Mouse (Mus musculus) stomach, embryonic 14.5 days (tissue): ENCODE results near the gene Tmem33. TPM values are rescaled to one million over a fixed set of nuclear protein-coding genes. Genes with fewer than 3 reads are reported as not detected.

Experiments
- ATAC-seq: fragments of 200-750 bp; cut with Nextera tagmentation; 2 replicates; pipeline ENCODE4 v1.8.0; 2017; ENCODE audit warnings: low read depth, moderate TSS enrichment; ENCODE audit not compliant: insufficient number of reproducible peaks, insufficient read depth, low FRiP score
- H3K27ac ChIP-seq: fragments of 300-500 bp; sonication (generic); 2 replicates; pipeline ENCODE4 v1.5.1; 2014; ENCODE audit warnings: mild to moderate bottlenecking, low read length, moderate library complexity, mixed read lengths
- H3K27me3 ChIP-seq: fragments of 300-500 bp; sonication (generic); 2 replicates; pipeline ENCODE4 v1.6.1; 2014; ENCODE audit warnings: low read length, control low read depth, mixed read lengths; ENCODE audit not compliant: control insufficient read depth, insufficient read depth
- H3K36me3 ChIP-seq: fragments of 300-500 bp; sonication (generic); 2 replicates; pipeline ENCODE4 v1.6.1; 2014; ENCODE audit warnings: mild to moderate bottlenecking, control low read depth, low read length, moderate library complexity, mixed read lengths; ENCODE audit not compliant: control insufficient read depth, insufficient read depth
- H3K4me1 ChIP-seq: fragments of 300-500 bp; sonication (generic); 2 replicates; pipeline ENCODE4 v1.6.1; 2014; ENCODE audit warnings: low read length, control low read depth, mixed read lengths; ENCODE audit not compliant: control insufficient read depth, insufficient read depth
- H3K4me2 ChIP-seq: fragments of 300-500 bp; sonication (generic); replicated peaks from 2 replicates; pipeline ENCODE4 v1.6.1; 2014; ENCODE audit warnings: low read depth, low read length, control low read depth
- H3K4me3 ChIP-seq: fragments of 300-500 bp; sonication (generic); 2 replicates; pipeline ENCODE4 v1.5.1; 2014; ENCODE audit warnings: low read depth, low read length, control low read depth
- H3K9ac ChIP-seq: fragments of 300-500 bp; sonication (generic); replicated peaks from 2 replicates; pipeline ENCODE4 v1.6.1; 2014; ENCODE audit warnings: low read depth, mild to moderate bottlenecking, control low read depth, low read length, moderate library complexity, mixed read lengths
- H3K9me3 ChIP-seq: fragments of 300-500 bp; sonication (generic); 2 replicates; pipeline ENCODE4 v1.6.1; 2016; ENCODE audit warnings: low read depth, low read length, control low read depth; ENCODE audit not compliant: control insufficient read depth
- WGBS: fragments of 180-500 bp; shearing (Covaris S2); extraction: QIAGEN DNeasy Blood & Tissue Kit; methylation state at CpG from one replicate; pipeline ENCODE4 v1.1.7; 2014; 5-methylcytosine and 5-hydroxymethylcytosine counted together
- polyA plus RNA-seq: library from polyadenylated mRNA; unstranded; fragments of >200 nt; fragmentation: Nextera tagmentation; extraction: Ambion mirVana; gene quantifications from 2 replicates; pipeline ENCODE4 v1.2.1, GENCODE M21; 2014

Tmem33 gene
- polyA plus RNA-seq, 1 experiment from 2014 or later: 79.1 TPM

DNA sequence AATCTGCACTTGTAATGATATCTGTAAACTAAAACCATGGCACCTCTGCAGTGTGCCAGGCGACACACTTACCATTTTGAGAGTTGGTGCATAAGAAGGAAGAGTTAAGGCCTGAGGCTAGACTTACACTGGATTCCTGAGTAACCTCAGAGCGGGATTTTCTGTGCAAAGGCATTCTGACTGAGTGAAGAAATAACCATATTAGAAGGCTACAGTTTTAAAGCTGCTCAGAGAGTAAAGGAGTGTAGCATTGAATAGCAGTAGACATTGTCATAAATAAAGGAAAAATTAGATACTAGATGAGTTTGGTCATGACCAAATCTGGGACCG, 52.1 kb downstream of the Tmem33 start:
- 89% methylated on average over 3 of the region's 3 CpGs for WGBS
- Histone ChIP-seq H3K4me2 (no peak overlapping the region), H3K27me3 (no peaks in the 10 kb centered on the region), H3K36me3 (peaks cover 9% of the 10 kb centered on the region; the same call in 1 of the 2 replicates), H3K4me1 (0 out of 2 replicates have a peak, but pooled peaks cover 4% of the 10 kb centered on the region), H3K9me3 (no peaks in the 10 kb centered on the region), H3K27ac (no peak overlapping the region), H3K9ac (no peak overlapping the region), H3K4me3 (no peak overlapping the region)
- no peak for ATAC-seq

DNA sequence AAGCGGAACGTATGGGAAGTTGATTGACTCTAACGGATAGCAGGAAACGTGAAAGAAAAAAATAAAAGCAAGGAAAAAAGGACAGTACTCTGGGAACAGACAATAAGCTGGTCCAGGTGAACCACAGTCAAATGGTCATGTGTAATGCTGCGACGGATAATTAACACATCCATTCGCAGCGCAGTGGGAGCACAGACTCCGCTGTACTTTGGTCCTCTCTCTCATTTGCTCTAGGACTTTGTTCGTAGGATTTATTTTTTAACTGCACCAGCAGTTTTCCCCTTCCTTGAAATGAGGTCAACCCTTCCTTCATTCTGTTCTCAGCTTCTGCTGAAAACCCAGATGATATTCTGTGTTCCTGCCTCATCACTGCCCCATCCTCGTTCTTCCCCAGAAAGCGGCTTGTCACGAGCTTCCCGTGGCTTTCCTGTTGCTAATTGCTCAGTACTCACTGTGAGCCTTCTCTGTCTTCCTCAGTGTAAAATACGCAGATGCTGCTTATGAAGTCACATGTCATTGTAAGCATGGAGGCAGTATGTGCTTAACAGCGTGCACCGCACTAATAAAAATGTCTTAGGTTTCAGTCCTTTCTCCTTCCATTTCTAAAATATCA, 61.4 kb downstream of the Tmem33 start:
- H3K4me2 ChIP-seq: no peak overlapping the region
- no peak overlapping the region for H3K4me3 ChIP-seq
- ATAC-seq: no peak
- no peak overlapping the region for H3K9ac ChIP-seq
- peaks cover 3% of the 10 kb centered on the region; the same call in 1 of the 2 replicates for H3K36me3 ChIP-seq
- H3K27me3 ChIP-seq: no peaks in the 10 kb centered on the region
- WGBS: 85% methylated on average over 17 of the region's 17 CpGs
- no peaks in the 10 kb centered on the region for H3K9me3 ChIP-seq
- no peaks in the 10 kb centered on the region for H3K4me1 ChIP-seq
- no peak overlapping the region for H3K27ac ChIP-seq

DNA sequence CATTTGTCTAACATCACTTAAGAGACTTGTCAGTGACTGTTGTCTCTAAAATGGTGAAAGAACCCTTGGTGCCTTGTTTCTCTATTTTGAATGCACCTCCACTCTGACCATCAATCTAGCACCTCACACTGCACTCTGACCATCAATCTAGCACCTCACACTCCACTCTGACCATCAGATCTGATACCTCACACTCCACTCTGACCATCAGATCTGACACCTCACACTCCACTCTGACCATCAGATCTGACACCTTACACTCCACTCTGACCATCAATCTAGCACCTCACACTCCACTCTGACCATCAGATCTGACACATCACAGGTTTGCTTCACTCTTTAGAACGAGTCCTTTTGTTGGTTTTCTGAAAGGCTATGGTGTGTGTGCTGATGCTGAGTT, 63.7 kb downstream of the Tmem33 start:
- no peak overlapping the region for H3K4me3 ChIP-seq
- no peak overlapping the region for H3K9ac ChIP-seq
- H3K27me3 ChIP-seq: no peaks in the 10 kb centered on the region
- ATAC-seq: no peak
- H3K4me1 ChIP-seq: no peaks in the 10 kb centered on the region
- no peak overlapping the region for H3K27ac ChIP-seq
- H3K9me3 ChIP-seq: no peaks in the 10 kb centered on the region
- peaks cover under 1% of the 10 kb centered on the region; the same call in 1 of the 2 replicates for H3K36me3 ChIP-seq
- no peak overlapping the region for H3K4me2 ChIP-seq
- WGBS: 38% methylated on average over 1 of the region's 1 CpGs

DNA sequence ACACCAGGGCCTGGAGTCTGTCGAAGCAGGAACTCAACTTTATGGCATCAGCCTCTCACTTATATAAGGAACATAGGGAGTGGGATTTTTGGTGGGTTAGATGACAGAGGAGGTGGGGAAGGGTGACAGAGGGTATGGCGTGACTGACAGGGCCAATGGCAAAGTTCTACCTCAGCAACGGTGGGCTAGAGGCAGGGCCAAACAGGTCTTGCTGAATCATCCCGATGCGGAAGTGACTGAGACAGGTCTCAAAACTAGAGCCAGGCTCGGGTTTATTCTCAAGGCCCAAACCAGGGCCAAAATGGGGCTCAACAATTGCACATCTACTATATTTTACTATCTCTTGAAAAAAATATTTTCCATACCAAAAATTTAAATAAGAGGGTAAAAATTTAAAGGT, 80.4 kb downstream of the Tmem33 start:
- Histone ChIP-seq H3K9me3 (no peaks in the 10 kb centered on the region), H3K4me3 (no peak overlapping the region), H3K4me2 (no peak overlapping the region), H3K36me3 (peaks cover 30% of the 10 kb centered on the region), H3K4me1 (no peaks in the 10 kb centered on the region), H3K9ac (no peak overlapping the region), H3K27me3 (no peaks in the 10 kb centered on the region), H3K27ac (no peak overlapping the region)
- 93% methylated on average over 6 of the region's 6 CpGs for WGBS
- ATAC-seq: no peak

Other genes starting within 250 kb of the Tmem33 start
- gene Phox2b, start 161.3 kb upstream of the Tmem33 start, polyA plus RNA-seq: 32.3 and 32.4 TPM in 2 replicates
- 102 and 107 TPM in 2 replicates for gene Slc30a9, start 46.4 kb downstream of the Tmem33 start, polyA plus RNA-seq
- gene Bend4, start 167.7 kb downstream of the Tmem33 start, polyA plus RNA-seq: 4.7 and 4.9 TPM in 2 replicates